Mouse (Mus musculus) lung, adult 2 months (tissue): ENCODE measurements around the gene Slc43a3.

Experiments
- CTCF ChIP-seq: fragments of 200-500 bp; IDR thresholded peaks from 2 replicates; pipeline ENCODE4 v1.5.1; 2011; ENCODE audit warnings: mild to moderate bottlenecking, low read length, control low read depth; ENCODE audit not compliant: insufficient read depth
- POLR2A ChIP-seq: fragments of 200-500 bp; IDR thresholded peaks from 2 replicates; pipeline ENCODE4 v1.6.1; 2011; ENCODE audit warnings: low read depth, mild to moderate bottlenecking, control low read depth, low read length, borderline replicate concordance; ENCODE audit errors: extremely low read depth

DNA sequence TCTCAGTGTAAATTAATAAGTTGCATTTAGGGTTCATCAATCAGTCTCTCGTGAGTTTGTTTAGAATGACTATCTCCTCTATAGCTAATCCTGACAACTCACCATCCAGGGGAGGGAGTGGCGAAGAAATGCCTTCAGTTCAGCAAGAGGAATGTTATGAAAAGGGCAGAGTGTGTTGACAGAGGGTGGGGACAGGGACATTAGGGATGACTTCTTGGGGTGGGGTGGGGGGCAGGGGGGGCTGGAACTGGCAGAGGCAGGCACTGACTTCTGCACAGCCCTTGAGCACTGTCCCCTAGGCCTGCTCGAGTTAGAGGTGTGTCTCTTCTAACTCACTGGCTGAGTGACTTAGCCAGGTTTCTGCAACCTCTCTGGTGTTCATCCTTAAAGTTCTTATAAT, 18.2 kb upstream of the Slc43a3 start:
- TF ChIP-seq CTCF (no peak), POLR2A (no peak)
